Mouse (Mus musculus): ENCODE data around the gene Yipf1. TPM values are rescaled to one million over a fixed set of nuclear protein-coding genes. Genes with fewer than 3 reads are reported as not detected.

Gene Yipf1
- total and polyA plus RNA-seq, 2 experiments from 2014 or later: 58.5 to 60.8 TPM

- peak within 1 kb of the TSS; percentile 79 for H3K4me3 ChIP-seq (ENCODE audit: low read depth, low read length)
- TF ChIP-seq CTCF (IDR thresholded peaks at IDR 0.05): no peak; the same call in 1 of the 2 replicates
- peak within 1 kb of the TSS; percentile 74 for H3K9ac ChIP-seq (replicated peaks; ENCODE audit: low read length, poor library complexity, severe bottlenecking)
- H3K27me3 ChIP-seq (ENCODE audit: insufficient read depth, low read length): no peaks in the 10 kb centered on the region
- peak within 1 kb of the TSS; percentile 63 for H3K4me2 ChIP-seq (ENCODE audit: low read depth, low read length, poor library complexity, severe bottlenecking)
- ATAC-seq (ENCODE audit: low FRiP score) (peak; percentile 98), DNase-seq (ENCODE audit: low spot score) (peak; percentile 91)
- peaks cover 2% of the 10 kb centered on the region; the same call in 1 of the 2 replicates for H3K36me3 ChIP-seq (ENCODE audit: insufficient read depth, low read length)
- H3K9me3 ChIP-seq (ENCODE audit: low read length): no peaks in the 10 kb centered on the region
- under 1% methylated on average over 47 of the region's 51 CpGs for WGBS
- H3K4me1 ChIP-seq (ENCODE audit: insufficient read depth, low read length): no peaks in the 10 kb centered on the region
- H3K27ac ChIP-seq (ENCODE audit: low read depth, low read length): peak within 1 kb of the TSS; percentile 86
Observed at GRCm38 (mm10) chr4:107367567-107368314, 53.6 kb downstream of the Yipf1 start, which contains the start of gene Ndc1. Gene Ndc1 (plus strand): TSS chr4:107367784.

- Histone ChIP-seq H3K4me2 (ENCODE audit: low read depth, low read length, poor library complexity, severe bottlenecking) (no peak overlapping the region), H3K4me1 (ENCODE audit: insufficient read depth, low read length) (no peaks in the 10 kb centered on the region), H3K9ac (replicated peaks; ENCODE audit: low read length, poor library complexity, severe bottlenecking) (no peak overlapping the region), H3K36me3 (ENCODE audit: insufficient read depth, low read length) (peaks cover 19% of the 10 kb centered on the region), H3K4me3 (ENCODE audit: low read depth, low read length) (no peak overlapping the region), H3K27me3 (ENCODE audit: insufficient read depth, low read length) (no peaks in the 10 kb centered on the region), H3K9me3 (ENCODE audit: low read length) (no peaks in the 10 kb centered on the region), H3K27ac (ENCODE audit: low read depth, low read length) (no peak overlapping the region)
- TF ChIP-seq CTCF (IDR thresholded peaks at IDR 0.05): peak; percentile 54
- ATAC-seq (ENCODE audit: low FRiP score) (no peak), DNase-seq (ENCODE audit: low spot score) (peak; percentile 17)
- WGBS: 72% methylated on average over 2 of the region's 2 CpGs
Observed at GRCm38 (mm10) chr4:107372304-107372703, 58.1 kb downstream of the Yipf1 start.

GRCm38 (mm10) chr4:107374677-107375076 is 60.5 kb downstream of the Yipf1 start:
- 91% methylated on average over 4 of the region's 4 CpGs for WGBS
- Histone ChIP-seq H3K36me3 (ENCODE audit: insufficient read depth, low read length) (peaks cover 19% of the 10 kb centered on the region), H3K27me3 (ENCODE audit: insufficient read depth, low read length) (no peaks in the 10 kb centered on the region), H3K9ac (replicated peaks; ENCODE audit: low read length, poor library complexity, severe bottlenecking) (no peak overlapping the region), H3K27ac (ENCODE audit: low read depth, low read length) (no peak overlapping the region), H3K9me3 (ENCODE audit: low read length) (no peaks in the 10 kb centered on the region), H3K4me1 (ENCODE audit: insufficient read depth, low read length) (no peaks in the 10 kb centered on the region), H3K4me3 (ENCODE audit: low read depth, low read length) (no peak overlapping the region), H3K4me2 (ENCODE audit: low read depth, low read length, poor library complexity, severe bottlenecking) (no peak overlapping the region)
- no peak for DNase-seq (ENCODE audit: low spot score)
- no peak for TF ChIP-seq CTCF (IDR thresholded peaks at IDR 0.05)
- ATAC-seq (ENCODE audit: low FRiP score): no peak

GRCm38 (mm10) chr4:107378954-107379353 is 64.8 kb downstream of the Yipf1 start:
- no peak overlapping the region for H3K4me2 ChIP-seq (ENCODE audit: low read depth, low read length, poor library complexity, severe bottlenecking)
- no peak overlapping the region for H3K9ac ChIP-seq (replicated peaks; ENCODE audit: low read length, poor library complexity, severe bottlenecking)
- H3K27ac ChIP-seq (ENCODE audit: low read depth, low read length): no peak overlapping the region
- WGBS: 85% methylated on average over 6 of the region's 6 CpGs
- no peaks in the 10 kb centered on the region for H3K9me3 ChIP-seq (ENCODE audit: low read length)
- H3K36me3 ChIP-seq (ENCODE audit: insufficient read depth, low read length): peaks cover 28% of the 10 kb centered on the region
- H3K4me1 ChIP-seq (ENCODE audit: insufficient read depth, low read length): no peaks in the 10 kb centered on the region
- TF ChIP-seq CTCF (IDR thresholded peaks at IDR 0.05): no peak
- no peaks in the 10 kb centered on the region for H3K27me3 ChIP-seq (ENCODE audit: insufficient read depth, low read length)
- no peak overlapping the region for H3K4me3 ChIP-seq (ENCODE audit: low read depth, low read length)
- ATAC-seq (ENCODE audit: low FRiP score) (no peak), DNase-seq (ENCODE audit: low spot score) (no peak)

GRCm38 (mm10) chr4:107380871-107381270 is 66.7 kb downstream of the Yipf1 start:
- H3K4me2 ChIP-seq (ENCODE audit: low read depth, low read length, poor library complexity, severe bottlenecking): no peak overlapping the region
- H3K36me3 ChIP-seq (ENCODE audit: insufficient read depth, low read length): peaks cover 31% of the 10 kb centered on the region
- no peak overlapping the region for H3K9ac ChIP-seq (replicated peaks; ENCODE audit: low read length, poor library complexity, severe bottlenecking)
- no peak for ATAC-seq (ENCODE audit: low FRiP score)
- 86% methylated on average over 7 of the region's 7 CpGs for WGBS
- no peaks in the 10 kb centered on the region for H3K4me1 ChIP-seq (ENCODE audit: insufficient read depth, low read length)
- no peak for TF ChIP-seq CTCF (IDR thresholded peaks at IDR 0.05)
- no peaks in the 10 kb centered on the region for H3K9me3 ChIP-seq (ENCODE audit: low read length)
- no peaks in the 10 kb centered on the region for H3K27me3 ChIP-seq (ENCODE audit: insufficient read depth, low read length)
- DNase-seq (ENCODE audit: low spot score): no peak
- no peak overlapping the region for H3K27ac ChIP-seq (ENCODE audit: low read depth, low read length)
- no peak overlapping the region for H3K4me3 ChIP-seq (ENCODE audit: low read depth, low read length)

- ATAC-seq (ENCODE audit: low FRiP score): no peak
- TF ChIP-seq CTCF (IDR thresholded peaks at IDR 0.05): no peak
- Histone ChIP-seq H3K4me1 (ENCODE audit: insufficient read depth, low read length) (no peaks in the 10 kb centered on the region), H3K4me2 (ENCODE audit: low read depth, low read length, poor library complexity, severe bottlenecking) (no peak overlapping the region), H3K9ac (replicated peaks; ENCODE audit: low read length, poor library complexity, severe bottlenecking) (no peak overlapping the region), H3K27ac (ENCODE audit: low read depth, low read length) (no peak overlapping the region), H3K4me3 (ENCODE audit: low read depth, low read length) (no peak overlapping the region), H3K9me3 (ENCODE audit: low read length) (no peaks in the 10 kb centered on the region), H3K36me3 (ENCODE audit: insufficient read depth, low read length) (peaks cover 43% of the 10 kb centered on the region), H3K27me3 (ENCODE audit: insufficient read depth, low read length) (no peaks in the 10 kb centered on the region)
- 87% methylated on average over 4 of the region's 4 CpGs for WGBS
- peak; percentile 61 for DNase-seq (ENCODE audit: low spot score)
Observed at GRCm38 (mm10) chr4:107387038-107387437, 72.9 kb downstream of the Yipf1 start.

Measured in midbrain, postnatal 0 days (tissue).